Mouse (Mus musculus) C2C12 (cell line): ENCODE measurements at regions not wholly inside any gene's neighbourhood (a gene's known extent, or its start where the extent isn't known, plus 50 kb on each side); places are given as distances from the start of the nearest gene placed in this dataset.

ENCODE experiments used
- H3K27me3 ChIP-seq: one replicate; pipeline ENCODE4 v1.6.1; 2011; ENCODE audit not compliant: control insufficient read depth, insufficient read depth, insufficient read length
- H3K36me3 ChIP-seq: one replicate; pipeline ENCODE4 v1.6.1; 2011; ENCODE audit not compliant: control insufficient read depth, insufficient read depth
- H3K4me3 ChIP-seq: one replicate; pipeline ENCODE4 v1.5.1; 2011; ENCODE audit warnings: mild to moderate bottlenecking, control low read depth; ENCODE audit not compliant: poor library complexity, insufficient read depth, severe bottlenecking
- H3K79me2 ChIP-seq: one replicate; pipeline ENCODE4 v1.6.1; 2011; ENCODE audit not compliant: control insufficient read depth, insufficient read depth
- H3K79me3 ChIP-seq: one replicate; pipeline ENCODE4 v1.6.1; 2011; ENCODE audit warnings: low read depth, control low read depth
- H3ac ChIP-seq: one replicate; pipeline ENCODE3; 2011; ENCODE audit warnings: low read depth; ENCODE audit not compliant: control insufficient read depth, insufficient read length
- CEBPB ChIP-seq: IDR thresholded peaks from one replicate; pipeline ENCODE4 v1.6.1; 2011; ENCODE audit warnings: low read depth, mild to moderate bottlenecking, control low read depth, moderate library complexity
- CTCF ChIP-seq: IDR thresholded peaks from one replicate; pipeline ENCODE4 v1.5.1; 2011; ENCODE audit not compliant: control insufficient read depth, insufficient read depth, insufficient read length
- FOSL1 ChIP-seq: IDR thresholded peaks from one replicate; pipeline ENCODE4 v1.8.0; 2011; ENCODE audit warnings: mild to moderate bottlenecking, low read length; ENCODE audit not compliant: poor library complexity, insufficient read depth, severe bottlenecking
- MAX ChIP-seq: IDR thresholded peaks from one replicate; pipeline ENCODE4 v1.6.1; 2011; ENCODE audit warnings: mild to moderate bottlenecking, control low read depth
- MYOD1 ChIP-seq: IDR thresholded peaks from one replicate; pipeline ENCODE4 v1.6.1; 2011; ENCODE audit warnings: low read depth; ENCODE audit not compliant: control insufficient read depth, insufficient read length
- MYOG ChIP-seq: IDR thresholded peaks from one replicate; pipeline ENCODE4 v1.6.1; 2011; ENCODE audit not compliant: control insufficient read depth, insufficient read length; ENCODE audit errors: extremely low read depth
- USF1 ChIP-seq: IDR thresholded peaks from one replicate; pipeline ENCODE4 v1.6.1; 2011; ENCODE audit warnings: low read depth, mild to moderate bottlenecking, control low read depth, moderate library complexity

DNA sequence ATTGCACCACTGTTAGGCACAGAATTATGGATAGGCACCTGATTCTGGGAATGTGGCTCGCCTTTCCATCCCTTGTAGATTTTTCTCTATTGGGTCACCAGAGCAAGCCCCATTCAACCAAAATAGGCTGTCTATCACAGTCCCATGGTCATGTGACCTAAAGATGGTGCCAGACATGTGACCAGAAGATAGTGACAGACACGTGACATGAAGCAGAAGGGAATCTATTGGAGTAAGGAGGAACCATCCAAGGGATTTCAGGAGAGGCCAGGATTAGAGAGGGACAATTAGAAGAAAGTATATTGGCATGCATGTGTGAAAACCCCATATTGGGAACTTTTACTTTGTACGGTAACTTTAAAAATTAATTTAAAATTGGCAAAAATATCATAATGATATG, 159.8 kb downstream of the Gm9376 start:
- peaks cover 3% of the 10 kb centered on the region for H3K27me3 ChIP-seq
- TF ChIP-seq USF1 (peak; percentile 15), CEBPB (no peak)

DNA sequence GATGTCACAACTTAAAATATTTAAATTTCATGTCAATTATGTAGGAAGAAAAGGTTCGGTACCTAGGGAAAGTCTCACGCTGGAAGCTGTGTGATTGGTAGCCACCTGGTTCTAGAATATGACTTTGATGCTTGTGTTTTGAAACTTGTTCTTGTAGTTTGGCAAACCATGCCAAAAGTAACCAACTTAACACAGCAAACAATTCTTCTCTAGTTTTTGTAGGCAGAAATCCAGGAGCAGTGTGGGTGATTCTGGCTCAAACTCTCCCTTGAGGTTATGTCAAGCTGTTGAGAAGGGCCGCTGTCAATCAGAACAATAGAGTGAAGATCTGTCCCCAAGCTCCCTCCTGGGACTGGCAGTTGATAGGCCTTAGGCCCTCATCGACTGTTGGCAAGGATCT, 163.5 kb downstream of the Gm9376 start:
- TF ChIP-seq CEBPB: no peak
- no peak for TF ChIP-seq MYOG
- no peak for TF ChIP-seq MYOD1
- TF ChIP-seq USF1: no peak
- TF ChIP-seq CTCF: no peak
- TF ChIP-seq FOSL1: no peak
- no peak for TF ChIP-seq MAX
- Histone ChIP-seq H3K27me3 (no peaks in the 10 kb centered on the region), H3ac (no peak overlapping the region), H3K79me3 (no peaks in the 10 kb centered on the region), H3K79me2 (no peaks in the 10 kb centered on the region), H3K4me3 (no peak overlapping the region), H3K36me3 (no peaks in the 10 kb centered on the region)

More for the DNA sequence above, 159.8 kb downstream of the Gm9376 start:
- Histone ChIP-seq H3ac (no peak overlapping the region), H3K79me3 (no peaks in the 10 kb centered on the region), H3K79me2 (no peaks in the 10 kb centered on the region), H3K36me3 (no peaks in the 10 kb centered on the region), H3K4me3 (no peak overlapping the region)

DNA sequence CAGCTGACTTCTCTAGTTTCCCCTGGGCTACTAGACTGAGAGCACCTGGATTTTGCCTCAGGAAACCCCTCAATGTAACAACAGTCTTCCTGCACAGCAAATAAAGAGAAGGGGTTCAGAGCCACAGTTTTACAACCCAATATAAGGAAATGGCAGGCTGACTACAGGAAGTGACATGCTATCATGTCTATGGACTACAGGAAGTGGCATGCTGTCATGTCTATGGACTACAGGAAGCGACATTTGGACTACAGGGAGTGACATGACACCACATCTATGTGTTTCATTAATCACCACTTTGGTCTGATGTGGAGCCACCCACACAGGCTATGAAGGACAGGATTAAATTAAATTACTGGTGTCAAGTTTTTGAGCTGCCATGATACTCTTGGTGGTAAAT, 164.0 kb downstream of the Gm9376 start:
- Histone ChIP-seq H3K27me3 (no peaks in the 10 kb centered on the region), H3K79me2 (no peaks in the 10 kb centered on the region), H3K79me3 (no peaks in the 10 kb centered on the region), H3K4me3 (no peak overlapping the region), H3K36me3 (no peaks in the 10 kb centered on the region), H3ac (no peak overlapping the region)
- no peak for TF ChIP-seq CTCF
- no peak for TF ChIP-seq MYOG
- TF ChIP-seq MAX: no peak
- no peak for TF ChIP-seq FOSL1
- TF ChIP-seq MYOD1: no peak
- TF ChIP-seq CEBPB: no peak
- no peak for TF ChIP-seq USF1

DNA sequence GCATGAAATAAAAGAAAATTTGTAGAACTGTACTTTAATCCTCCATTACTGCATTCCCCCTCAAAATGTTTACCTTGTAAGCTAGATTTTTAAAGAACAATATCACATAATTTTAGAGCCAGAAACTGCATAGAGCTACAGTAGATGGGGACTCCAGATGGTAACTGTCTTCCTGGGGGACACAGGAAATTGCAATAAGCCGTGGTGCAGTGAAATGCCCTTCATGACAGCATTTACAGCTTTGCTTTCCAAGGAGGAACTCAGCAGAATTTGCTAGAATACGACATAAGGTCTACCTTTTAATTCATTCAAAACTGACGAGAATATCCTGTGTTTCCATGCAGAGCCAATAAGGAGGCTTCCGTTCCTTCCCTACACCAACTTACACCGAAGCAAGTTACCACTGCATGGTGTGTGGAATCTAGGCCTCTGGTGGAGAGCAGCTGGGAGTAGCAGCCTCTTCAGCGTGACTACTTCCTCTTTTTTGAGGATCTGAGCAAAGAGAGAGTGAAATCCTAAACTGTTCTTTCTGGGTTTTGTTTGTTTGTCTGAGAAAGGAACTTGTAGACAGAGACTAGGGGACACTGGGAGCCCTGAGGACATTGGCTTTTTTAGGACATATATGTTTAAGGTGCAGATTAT, 164.6 kb downstream of the Gm9376 start:
- H3K79me2 ChIP-seq: no peaks in the 10 kb centered on the region
- TF ChIP-seq CEBPB: no peak
- TF ChIP-seq MYOG: no peak
- TF ChIP-seq MYOD1: no peak

More for the DNA sequence above, 164.6 kb downstream of the Gm9376 start:
- H3K4me3 ChIP-seq: no peak overlapping the region
- H3K79me3 ChIP-seq: no peaks in the 10 kb centered on the region
- no peak overlapping the region for H3ac ChIP-seq
- H3K27me3 ChIP-seq: no peaks in the 10 kb centered on the region
- H3K36me3 ChIP-seq: no peaks in the 10 kb centered on the region
